Mouse (Mus musculus) lung, postnatal 10 days (tissue): ENCODE measurements around the gene Acer2.
A peak's percentile ranks its signal among the peaks of the same experiment; 100 is the strongest.

Source experiments
- DNase-seq: peaks from one replicate; pipeline ENCODE4 v3.0.0; 2021

Gene Acer2

DNA sequence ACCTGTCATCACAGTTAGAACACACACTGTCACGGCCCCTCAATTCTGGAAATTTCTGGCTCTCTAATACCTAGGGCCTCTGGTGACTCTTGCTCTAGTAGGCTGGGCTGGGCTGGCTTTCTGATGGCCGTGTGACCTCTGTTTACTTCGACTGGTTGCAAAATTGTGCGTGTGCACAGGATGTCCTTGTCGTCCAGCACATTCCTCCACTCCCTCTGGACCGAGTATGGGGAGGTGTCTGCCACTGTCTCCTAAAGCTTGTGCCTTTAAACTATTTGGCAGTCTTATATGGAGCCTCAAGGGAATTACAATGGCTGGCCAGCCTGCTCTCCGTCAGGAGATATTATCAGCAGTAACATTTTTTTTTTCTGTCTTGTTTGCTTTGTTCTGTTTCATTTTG, 23.2 kb downstream of the Acer2 start:
- DNase-seq, result peak; percentile 42

DNA sequence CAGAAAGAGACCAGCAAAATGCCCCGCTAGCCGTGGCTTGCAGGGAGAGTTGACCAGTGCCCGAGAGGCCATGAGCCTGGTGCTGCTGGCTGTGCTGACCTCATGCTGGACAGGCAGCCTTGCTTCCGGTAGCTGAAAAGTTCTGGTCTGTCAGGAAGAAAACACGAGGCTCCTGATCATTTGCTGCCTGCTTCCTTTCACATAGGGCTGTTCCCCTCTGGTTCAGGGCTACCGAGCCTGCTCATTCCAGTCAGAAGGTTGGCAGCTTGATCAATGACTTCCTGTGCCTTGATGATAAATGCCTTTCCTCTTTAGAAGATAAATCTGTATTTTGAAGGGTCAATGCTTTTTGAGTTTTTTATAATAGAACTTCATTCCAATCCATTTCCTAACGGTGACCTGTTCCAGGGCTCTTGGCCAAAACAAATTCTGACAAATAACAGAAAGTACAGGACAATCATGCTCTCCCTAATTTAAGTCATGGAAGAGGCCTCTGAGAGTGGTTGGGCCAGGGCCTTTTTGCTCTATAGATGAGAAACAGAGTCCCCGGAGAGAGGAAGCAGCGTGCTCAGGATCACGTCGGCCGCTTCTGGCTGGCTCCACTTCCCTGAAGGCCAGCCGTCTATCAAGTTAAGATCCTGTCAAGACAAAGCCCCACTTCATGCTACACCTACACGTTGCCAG, 24.7 kb downstream of the Acer2 start:
- DNase-seq, result peak; percentile 67

DNA sequence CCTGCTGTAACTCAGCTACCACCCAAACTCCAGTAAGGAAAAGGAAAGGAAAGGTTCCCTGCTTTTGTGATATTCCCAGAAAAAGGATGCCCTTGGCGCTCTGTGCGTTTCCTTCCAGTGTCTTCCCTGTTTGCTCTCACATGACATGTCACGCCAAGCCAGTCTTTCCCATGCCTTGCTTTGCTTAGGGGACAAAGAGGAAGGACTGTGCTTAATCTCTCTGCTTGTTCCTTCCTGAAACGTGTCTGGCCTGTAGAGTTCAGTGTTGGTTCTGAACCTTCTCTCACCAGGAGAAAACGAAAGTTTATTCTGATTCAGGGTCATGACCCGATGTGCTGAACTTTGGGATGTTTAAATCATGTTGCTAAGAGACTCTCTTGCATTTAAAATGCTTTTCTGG, 28.2 kb downstream of the Acer2 start:
- peak; percentile 60 for DNase-seq

DNA sequence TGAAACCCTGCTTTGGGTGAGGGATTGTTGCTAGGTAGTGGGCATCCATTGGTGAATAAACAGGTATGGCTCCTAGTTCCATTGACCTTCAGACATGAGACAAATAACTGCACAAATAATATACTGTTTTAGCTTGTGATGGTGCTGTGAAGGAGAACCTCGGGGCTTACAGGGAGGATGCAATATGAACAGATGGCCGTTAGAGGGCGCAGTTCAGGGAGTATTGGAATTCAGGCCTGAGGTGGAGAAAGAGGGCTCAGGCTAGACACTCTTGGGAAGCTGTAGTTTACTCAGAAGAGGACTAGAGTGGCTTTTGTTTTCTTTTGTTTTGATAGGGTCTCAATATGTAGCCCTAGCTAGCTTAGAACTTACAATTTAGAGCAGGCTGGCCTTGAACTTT, 30.8 kb downstream of the Acer2 start:
- DNase-seq, result no peak

DNA sequence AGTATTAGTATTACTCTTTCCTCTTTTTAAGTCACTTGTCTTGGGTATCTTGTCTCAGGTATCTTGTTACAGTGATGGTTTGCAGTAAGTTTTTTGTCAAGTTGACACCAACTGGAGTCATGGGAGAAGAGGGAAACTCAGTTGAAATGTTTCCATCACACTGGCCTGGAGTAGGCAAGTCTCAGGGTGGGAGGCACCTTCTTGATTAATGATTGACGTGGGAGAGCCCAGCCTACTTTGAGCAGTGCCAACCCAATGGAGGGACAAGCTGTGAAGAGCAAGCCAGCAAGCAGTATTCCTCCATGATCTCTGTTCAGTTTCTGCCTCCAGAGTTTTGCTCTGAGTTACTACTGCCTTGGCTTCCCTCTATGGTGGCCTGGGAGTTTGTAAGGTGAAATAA, 31.7 kb downstream of the Acer2 start:
- no peak for DNase-seq

DNA sequence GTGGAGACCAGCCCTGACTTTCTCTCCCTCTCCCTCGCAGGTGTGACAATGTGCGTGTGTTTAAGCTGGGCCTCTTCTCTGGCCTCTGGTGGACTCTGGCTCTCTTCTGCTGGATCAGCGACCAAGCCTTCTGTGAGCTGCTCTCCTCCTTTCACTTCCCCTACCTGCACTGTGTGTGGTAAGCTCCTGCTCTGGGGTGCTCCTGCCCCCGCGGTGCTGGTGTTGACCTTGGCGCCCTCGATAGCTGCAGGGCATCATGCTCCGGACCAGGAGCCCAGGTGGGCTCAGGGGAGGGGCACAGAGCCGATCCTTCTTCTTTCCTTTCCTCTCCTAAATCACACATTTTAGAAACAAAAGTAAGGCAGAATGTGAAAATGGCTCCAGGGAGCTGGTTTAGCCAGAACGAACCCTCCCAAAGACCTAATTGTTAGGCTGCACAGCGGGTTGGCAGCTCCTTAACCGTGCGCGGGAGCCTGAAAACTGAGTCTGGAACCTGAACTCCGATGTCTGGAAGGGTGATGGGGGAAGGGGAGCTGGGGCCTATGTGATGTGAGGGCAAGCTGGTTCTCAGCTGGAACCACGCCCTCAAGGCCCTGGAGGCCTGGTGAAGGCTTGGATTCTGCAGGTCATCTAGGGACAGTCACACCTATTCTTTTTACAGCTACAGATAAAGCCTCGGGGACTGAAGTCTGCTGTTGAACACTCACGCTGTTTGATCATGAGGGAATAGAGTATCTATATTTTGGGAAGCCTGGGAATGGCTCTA, 37.6 kb downstream of the Acer2 start:
- peak; percentile 22 for DNase-seq

DNA sequence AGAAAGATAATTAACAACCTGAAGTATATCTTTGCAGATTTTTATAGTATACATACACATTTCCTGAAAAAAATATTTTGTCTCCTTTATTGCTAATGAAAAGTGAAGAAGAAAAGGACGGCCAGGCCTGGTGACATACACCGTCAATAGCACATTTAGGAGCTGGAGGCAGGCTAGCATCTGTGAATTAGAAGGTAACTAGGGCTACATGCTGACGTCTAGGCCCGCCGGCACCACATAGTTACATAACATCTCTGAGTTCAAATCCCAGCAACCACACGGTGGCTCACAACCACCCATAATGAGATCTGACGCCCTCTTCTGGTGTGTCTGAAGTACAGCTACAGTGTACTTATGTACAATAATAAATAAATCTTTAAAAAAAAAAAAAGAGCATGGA, 38.6 kb downstream of the Acer2 start:
- no peak for DNase-seq

DNA sequence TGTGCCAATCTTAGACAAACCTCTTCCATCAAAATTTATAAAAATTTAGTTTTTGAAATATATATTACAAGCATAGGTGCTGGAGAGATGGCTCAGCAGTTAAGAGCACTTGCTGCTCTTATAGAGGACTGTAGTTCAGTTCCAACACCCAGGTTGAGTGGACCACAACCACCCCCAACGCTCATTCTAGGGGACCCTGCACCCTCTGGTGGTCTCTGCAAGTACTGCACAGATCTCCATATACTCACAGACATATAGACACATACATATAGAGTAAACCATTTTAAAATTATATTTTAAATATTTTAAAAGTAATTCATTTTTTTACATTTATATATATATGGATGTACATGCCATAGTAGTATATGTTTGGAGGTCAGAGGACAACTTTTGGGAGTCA, 41.9 kb downstream of the Acer2 start:
- DNase-seq, result no peak

DNA sequence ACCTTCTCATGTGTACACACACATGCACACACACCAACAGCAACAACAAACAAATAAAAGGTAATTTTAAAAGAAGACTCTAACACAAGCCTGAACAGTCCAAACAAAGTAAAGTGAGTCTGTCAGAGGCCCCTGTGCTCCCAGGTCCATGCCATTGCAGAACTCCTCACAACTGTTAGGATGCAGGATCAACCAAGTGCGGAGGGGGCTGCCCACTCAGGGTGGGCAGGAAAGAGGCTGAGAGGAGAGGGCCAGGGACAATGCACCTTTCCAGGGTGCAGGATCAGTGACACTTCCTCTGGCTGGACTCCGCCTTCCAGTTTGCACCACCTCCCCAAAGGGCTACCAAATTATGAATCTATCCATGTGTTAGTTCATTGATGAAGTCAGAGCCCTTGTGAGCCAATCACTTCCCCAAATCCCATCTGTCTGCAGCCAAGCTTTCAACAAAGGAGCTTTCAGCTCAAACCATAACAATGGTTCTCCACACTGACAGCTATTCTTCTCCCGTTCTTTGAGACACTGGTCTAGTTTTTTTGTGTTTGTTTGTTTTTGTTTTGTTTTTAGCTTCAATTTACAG, 49.4 kb downstream of the Acer2 start:
- no peak for DNase-seq

DNA sequence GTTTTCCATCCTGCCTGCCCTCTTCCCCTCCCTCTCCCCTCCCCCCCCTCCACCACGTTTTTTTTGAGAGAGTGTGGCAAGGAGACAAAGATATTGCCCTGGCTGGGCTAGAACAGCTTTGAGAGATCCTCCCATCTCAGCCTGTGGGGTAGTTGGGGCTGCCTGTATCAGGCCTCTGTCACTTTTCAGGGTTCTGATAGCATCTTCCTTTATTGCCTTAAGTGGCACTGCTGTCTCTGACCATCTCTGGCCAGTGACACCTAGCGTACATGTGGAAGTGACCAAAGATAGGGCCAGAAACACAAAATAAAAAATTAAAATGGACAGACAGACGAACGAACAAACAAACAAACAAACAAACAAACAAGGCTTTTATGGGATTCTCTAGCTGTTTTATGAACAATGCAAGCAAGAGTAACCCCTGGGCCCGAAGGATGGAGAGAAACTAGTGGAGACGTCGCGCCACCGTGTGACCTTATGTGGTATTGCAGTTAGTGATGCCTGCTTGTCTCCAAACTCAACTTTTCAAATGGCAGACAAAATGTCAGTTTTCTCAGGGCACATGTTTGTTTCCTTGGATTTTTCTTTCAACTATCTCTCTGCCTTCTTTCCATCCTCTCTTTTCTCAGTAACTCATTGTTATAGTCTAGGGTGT, 50.7 kb downstream of the Acer2 start:
- peak; percentile 88 for DNase-seq

DNA sequence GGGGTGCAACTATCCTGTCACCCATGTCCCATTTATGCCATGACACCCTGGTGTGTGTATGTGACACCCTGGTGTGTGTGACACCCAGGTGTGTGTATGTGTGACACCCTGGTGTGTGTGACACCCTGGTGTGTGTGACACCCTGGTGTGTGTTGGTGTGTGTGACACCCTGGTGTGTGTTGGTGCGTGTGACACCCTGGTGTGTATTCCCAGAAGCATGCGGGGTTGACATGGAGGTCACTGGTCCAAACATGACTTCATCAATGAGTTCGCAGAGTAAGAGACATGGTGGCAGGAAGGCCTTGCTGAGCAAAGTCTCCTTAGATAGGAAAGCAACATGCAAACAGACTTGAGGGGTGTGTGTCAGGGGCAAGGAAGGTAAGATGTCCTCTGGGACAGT, 52.8 kb downstream of the Acer2 start:
- DNase-seq, result no peak

DNA sequence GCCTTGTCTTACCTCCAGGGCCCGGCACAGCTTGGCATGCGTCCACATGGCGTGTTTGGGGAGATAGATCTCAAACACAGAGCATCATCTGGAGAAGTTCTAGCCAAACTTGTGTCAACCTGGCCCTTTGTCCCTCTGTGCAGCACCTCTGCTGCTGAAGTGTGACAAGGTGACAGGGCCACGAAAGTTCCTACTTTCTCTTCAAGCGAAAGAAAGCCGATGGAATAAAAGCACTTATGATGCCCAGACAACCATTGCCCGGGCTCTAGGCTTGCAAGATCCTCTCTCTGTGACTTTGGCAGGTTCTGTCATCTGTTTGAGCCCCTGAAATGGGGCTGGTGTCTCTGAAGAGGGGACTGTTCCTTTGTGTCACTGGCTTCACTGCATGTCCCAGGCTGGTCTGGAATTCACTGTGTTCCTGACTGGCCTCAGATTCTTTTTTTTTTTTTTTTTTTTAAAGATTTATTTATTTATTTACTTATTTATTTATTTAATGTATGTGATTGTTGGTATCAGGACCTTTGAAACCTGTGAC, 56.0 kb downstream of the Acer2 start:
- DNase-seq, result no peak

DNA sequence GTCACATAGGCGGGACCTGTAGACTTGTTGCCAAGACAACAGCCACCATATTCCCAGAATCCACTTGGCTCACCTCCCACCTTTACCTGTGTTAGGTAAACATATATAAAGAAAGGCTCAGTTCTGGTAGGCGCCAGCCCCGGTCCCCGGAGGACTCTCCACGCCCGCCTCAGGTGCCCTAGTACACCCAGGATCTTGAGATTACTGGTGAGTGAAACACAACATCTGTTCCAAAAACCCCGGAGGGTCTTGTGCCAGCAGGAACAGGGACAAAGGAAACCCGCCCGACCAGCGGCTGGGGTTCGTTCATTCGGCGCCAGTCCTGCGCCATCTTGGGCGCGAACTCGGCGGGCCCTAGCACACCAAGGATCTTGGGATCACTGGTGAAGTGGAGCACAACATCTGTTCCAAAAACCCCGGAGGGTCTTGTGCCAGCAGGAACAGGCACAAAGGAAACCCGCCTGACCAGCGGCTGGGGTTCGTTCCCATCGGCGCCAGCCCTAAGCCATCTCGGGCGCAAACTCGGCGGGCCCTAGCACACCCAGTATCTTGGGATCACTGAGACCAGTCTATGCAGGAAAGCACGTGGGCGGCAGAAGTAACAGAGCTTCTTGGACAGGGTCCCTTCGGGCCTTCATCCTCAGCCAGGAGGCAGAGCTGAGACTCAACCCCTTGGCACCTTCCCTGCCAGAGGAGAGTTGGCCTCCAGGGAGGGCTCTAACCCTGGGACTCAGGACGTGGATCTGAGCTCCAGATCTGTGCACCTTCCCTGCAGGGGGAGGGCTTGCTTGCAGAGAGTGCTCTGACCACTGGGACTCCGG, 56.6 kb downstream of the Acer2 start:
- peak; percentile 35 for DNase-seq

DNA sequence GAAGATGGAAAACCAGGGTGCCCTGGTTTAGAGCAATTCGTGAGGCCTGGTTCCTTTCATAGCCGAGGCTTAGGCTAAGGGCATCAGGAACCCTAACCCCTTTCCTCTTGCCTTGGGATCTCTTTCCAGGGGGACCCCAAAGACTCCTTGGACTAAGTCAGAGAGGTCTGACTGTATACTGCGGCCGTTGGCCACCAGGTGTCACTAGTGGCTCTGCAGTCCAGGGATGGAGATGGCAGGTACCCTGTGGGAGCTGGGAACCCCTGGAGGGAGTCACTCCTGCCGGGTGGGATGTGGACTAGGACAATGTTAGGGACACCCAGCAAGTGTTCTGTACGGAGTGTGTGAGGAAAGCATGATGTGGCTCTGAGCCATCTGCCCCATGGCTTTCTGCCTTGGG, 58.8 kb downstream of the Acer2 start:
- no peak for DNase-seq

DNA sequence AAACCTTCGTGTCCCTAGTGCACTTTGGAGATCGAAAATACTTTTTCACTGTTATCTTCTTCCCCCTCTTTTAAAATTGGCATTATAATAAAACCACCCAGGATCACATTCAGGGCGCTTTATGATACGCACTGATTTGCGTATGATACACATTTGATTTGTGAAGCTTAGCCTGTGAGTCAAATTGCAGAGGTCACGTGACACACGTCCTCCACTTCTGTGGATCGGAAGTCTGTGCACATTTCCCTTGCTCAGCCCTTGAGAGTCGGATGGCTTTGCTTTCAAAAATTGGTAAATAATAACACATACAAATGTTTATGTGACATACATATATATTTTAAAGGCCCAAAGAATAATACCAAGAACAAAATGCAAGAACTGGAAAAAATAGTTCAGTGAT, 62.0 kb downstream of the Acer2 start:
- DNase-seq, result no peak

DNA sequence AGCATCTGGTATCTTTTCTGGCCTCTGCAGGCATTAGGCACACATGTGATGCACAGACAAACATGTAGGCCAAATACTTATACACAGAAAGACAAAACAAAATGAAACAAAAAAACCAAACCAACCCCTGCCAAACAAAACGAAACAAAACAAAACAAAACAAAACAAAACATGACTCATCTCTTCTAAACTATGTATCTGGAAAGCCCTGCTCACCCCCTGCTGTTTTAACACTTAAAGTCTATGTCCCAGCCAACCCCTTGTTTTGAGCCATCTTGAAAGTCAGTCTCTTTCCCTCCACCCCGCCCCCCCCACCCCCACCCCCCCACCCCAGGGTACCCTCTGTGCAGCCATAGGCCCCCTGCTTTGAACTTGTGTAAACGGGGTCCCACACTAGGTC, 62.5 kb downstream of the Acer2 start:
- no peak for DNase-seq

DNA sequence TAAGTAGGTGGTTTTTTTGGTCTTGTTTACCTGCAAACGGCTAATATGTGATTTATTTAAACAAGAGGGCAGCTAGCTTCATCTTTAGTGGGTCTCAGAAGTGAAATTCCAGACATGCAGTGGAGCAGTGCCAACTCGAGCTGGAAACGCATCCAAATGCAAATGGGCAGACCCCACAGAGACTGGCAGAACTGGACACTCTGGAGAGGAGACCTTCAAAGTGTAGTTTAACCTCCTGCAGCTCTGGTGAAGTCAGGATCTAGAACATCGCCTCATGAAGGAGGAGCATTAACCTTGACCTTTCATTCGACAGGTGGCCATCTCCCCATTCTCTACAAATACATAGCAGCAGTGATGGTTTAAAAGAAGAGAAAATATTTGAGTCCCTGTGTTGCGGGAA, 68.5 kb downstream of the Acer2 start:
- no peak for DNase-seq

DNA sequence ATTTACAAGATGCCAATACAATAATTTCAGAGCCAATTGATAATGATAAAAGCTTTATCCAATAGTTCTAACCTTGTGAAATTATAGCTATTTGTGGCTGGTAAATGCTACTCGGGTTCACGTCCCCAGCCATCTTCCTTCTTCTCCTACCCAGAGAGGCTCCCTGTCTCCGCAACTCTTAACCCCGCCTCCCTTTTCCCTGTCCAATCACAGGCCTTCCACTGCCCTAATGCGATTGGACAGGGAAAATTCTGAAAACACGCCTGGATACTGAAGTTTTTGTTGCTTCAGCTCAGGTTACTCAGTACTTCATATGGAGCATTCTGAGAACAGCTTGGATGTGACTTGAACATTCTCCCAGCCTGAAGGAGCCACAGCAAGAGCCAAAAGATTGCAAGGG, 69.1 kb downstream of the Acer2 start:
- no peak for DNase-seq

DNA sequence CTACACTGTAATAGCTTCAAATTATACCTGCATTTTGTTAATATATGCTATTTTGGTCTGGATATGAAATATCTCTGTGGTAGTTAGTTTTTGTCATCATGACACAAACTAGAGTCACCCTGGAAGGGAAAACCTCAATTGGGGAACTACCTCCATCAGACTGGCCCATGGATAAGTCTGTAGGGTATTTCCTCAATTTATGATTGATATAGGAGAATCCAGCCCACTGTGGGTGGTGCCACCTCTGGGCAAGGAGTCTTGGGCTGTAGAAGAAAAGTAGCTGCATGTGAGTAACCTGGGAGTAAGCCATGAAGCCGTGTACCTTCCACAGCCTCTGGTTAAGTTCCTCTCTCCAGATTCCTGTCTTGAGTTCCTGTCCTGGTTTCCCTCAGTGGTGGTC, 74.6 kb downstream of the Acer2 start:
- DNase-seq, result no peak

DNA sequence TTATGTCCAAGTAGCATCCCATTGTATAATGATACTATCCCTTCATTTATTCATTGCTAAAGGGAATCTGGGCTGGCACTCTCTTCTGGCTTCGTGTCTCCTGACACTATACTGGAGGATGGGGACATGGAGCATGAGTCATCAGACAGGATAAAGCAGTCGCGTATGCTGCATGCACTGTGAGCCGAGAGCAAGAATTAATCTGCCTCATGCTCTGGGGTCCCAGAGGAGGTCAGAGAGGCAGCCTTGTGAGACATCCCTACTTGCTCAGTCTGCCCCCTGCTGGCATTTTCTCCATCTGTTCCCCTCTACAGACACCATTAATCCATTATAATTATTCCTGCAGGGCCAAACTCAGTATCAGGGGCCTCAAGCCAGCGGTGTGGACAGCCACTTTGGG, 79.3 kb downstream of the Acer2 start:
- no peak for DNase-seq

DNA sequence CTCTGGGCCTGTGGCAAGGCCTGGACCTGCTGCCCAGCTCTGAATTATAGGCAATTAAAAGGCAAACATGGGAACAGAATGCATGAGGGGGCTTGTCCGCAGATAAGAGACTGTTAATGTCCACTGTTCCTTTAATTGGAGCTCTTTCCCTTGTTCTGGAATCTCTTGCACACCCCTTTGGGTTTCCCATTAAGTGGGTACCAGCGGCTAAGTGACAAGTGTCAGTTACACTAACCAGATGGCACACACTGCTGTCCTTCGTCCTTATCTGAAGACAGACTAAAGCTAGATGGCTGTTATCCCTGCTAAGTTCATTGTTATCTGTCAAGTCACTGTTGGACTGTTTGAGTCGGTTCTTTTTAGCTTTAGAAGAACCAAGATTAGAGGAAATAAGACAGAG, 81.3 kb downstream of the Acer2 start:
- DNase-seq, result peak; percentile 9

DNA sequence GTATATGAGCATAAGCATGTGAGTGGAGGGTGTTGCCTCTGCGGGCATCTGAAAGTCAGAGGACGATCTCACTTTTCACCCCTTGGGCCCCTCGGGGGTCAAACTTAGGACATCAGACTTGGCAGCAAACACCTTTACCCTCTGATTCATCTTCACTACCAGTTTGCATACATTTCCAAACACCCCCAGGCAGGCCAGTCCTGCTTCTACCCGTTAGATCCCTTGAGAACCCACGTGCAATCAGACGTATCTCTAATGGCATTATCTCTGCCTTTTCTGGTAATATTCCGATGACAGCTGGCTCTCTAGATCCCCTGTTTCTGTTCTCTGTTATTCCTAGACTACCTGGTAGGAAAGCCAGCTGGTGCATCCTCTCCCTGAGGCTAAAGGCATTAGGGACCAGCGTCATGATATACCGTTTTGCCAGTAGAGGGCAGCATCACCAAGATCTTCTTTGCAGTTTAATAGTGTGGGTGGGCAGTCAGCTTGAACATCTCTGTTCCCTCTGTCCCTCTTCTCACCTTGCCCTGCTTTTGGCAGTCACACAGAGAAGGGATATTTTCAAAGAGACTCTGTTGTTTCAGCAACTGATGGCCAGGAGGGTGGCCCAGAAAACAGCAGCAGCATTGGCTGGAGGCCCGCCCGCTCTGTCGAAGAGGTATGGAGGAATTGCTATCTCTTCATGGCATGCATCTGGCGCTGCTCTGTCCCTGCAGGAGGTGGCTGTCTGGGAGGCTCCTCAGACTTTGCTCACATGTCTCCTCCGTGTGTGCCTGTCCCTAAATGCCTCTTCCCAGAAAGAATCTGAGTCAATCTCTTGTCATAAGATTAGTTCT, 83.6 kb downstream of the Acer2 start:
- peak; percentile 72 for DNase-seq
